Mouse (Mus musculus) heart, embryonic 16.5 days (tissue): ENCODE results near the gene Dock2. TPM values are rescaled to one million over a fixed set of nuclear protein-coding genes. Genes with fewer than 3 reads are reported as not detected.
A peak's percentile ranks its signal among the peaks of the same experiment; 100 is the strongest.
"Not testable (repeated sequence)": the region's sequence is repeated elsewhere in the genome, so short reads cannot be mapped to it uniquely, and the experiment has no call there.

ENCODE experiments used
- ATAC-seq: fragments of 200-750 bp; cut with Nextera tagmentation; replicated peaks from 2 replicates; pipeline ENCODE4 v1.8.0; 2017; ENCODE audit warnings: moderate number of reproducible peaks; ENCODE audit not compliant: insufficient read depth, low FRiP score; ENCODE audit errors: extremely low read depth
- H3K27ac ChIP-seq: fragments of 300-500 bp; sonication (generic); 2 replicates; pipeline ENCODE4 v1.5.1; 2014; ENCODE audit warnings: mild to moderate bottlenecking, low read length, control low read depth, moderate library complexity
- H3K27me3 ChIP-seq: fragments of 300-500 bp; sonication (generic); 2 replicates; pipeline ENCODE4 v1.6.1; 2014; ENCODE audit warnings: low read length, mixed read lengths; ENCODE audit not compliant: control insufficient read depth, insufficient read depth
- H3K36me3 ChIP-seq: fragments of 300-500 bp; sonication (generic); 2 replicates; pipeline ENCODE4 v1.6.1; 2014; ENCODE audit not compliant: control insufficient read depth, insufficient read depth
- H3K4me1 ChIP-seq: fragments of 300-500 bp; sonication (generic); 2 replicates; pipeline ENCODE4 v1.6.1; 2014; ENCODE audit warnings: low read length, mixed read lengths; ENCODE audit not compliant: control insufficient read depth, insufficient read depth
- H3K4me2 ChIP-seq: fragments of 300-500 bp; sonication (generic); 2 replicates; pipeline ENCODE4 v1.6.1; 2014; ENCODE audit warnings: low read depth, mild to moderate bottlenecking, control low read depth, low read length
- H3K4me3 ChIP-seq: fragments of 300-500 bp; sonication (generic); 2 replicates; pipeline ENCODE4 v1.5.1; 2014; ENCODE audit warnings: mild to moderate bottlenecking, control low read depth, low read length
- H3K9ac ChIP-seq: fragments of 300-500 bp; sonication (generic); 2 replicates; pipeline ENCODE4 v1.6.1; 2014; ENCODE audit warnings: low read length, control low read depth
- H3K9me3 ChIP-seq: fragments of 300-500 bp; sonication (generic); replicated peaks from 2 replicates; pipeline ENCODE4 v1.6.1; 2016; ENCODE audit warnings: low read length; ENCODE audit not compliant: control insufficient read depth
- WGBS: fragments of 180-500 bp; shearing (Covaris S2); extraction: QIAGEN DNeasy Blood & Tissue Kit; methylation state at CpG from one replicate; pipeline ENCODE4 v1.1.7; 2014; 5-methylcytosine and 5-hydroxymethylcytosine counted together
- polyA plus RNA-seq: library from polyadenylated mRNA; unstranded; fragments of >200 nt; fragmentation: Nextera tagmentation; extraction: Ambion mirVana; gene quantifications from 2 replicates; pipeline ENCODE4 v1.2.1, GENCODE M21; 2015

Gene Dock2
- 3.3 and 5.3 TPM in 2 replicates for polyA plus RNA-seq

- peak; percentile 52; the same call in 1 of the 2 replicates for ATAC-seq
- H3K9me3 ChIP-seq: no peaks in the 10 kb centered on the region
- no peaks in the 10 kb centered on the region for H3K36me3 ChIP-seq
- peak within 1 kb of the TSS; percentile 44 for H3K4me3 ChIP-seq
- 0 out of 2 replicates have a peak, but pooled peaks cover 2% of the 10 kb centered on the region for H3K4me1 ChIP-seq
- no peaks in the 10 kb centered on the region for H3K27me3 ChIP-seq
- H3K4me2 ChIP-seq: peak within 1 kb of the TSS; percentile 37
- H3K9ac ChIP-seq: peak within 1 kb of the TSS; percentile 25; the same call in 1 of the 2 replicates
- peak within 1 kb of the TSS; percentile 42 for H3K27ac ChIP-seq
- 83% methylated on average over 12 of the region's 12 CpGs for WGBS
Observed at GRCm38 (mm10) chr11:34783587-34784043, at the start of gene Dock2. Gene Dock2 (minus strand): TSS chr11:34783892.

DNA sequence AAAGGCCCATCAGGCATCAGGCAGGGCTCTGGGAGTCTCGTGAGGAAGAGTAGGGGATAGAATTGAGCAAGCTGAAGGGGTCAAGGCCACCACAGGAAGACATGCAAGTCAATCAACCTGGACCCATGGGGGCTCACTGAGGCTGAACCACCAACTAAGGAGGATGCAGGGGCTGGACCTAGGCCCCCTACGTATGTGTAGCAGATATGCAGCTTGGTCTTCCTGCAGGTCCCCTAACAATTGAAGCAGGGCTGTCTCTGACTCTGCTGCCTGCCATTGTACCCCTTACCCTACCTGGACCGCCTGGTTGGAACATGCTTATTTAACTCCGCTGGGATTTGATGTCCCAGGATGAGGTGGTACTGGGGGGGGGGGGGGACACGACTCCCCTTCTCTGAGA lies 49.0 kb upstream of the Dock2 start:
- peaks cover 11% of the 10 kb centered on the region for H3K36me3 ChIP-seq
- H3K4me2 ChIP-seq: peak overlapping the region; percentile 81
- ATAC-seq: no peak
- H3K4me1 ChIP-seq: peaks cover 11% of the 10 kb centered on the region
- no peak overlapping the region for H3K27ac ChIP-seq
- H3K9me3 ChIP-seq: no peaks in the 10 kb centered on the region
- H3K27me3 ChIP-seq: no peaks in the 10 kb centered on the region
- peak overlapping the region; percentile 83 for H3K9ac ChIP-seq
- H3K4me3 ChIP-seq: peak overlapping the region; percentile 93
- WGBS: 14% methylated on average over 5 of the region's 5 CpGs

- H3K27me3 ChIP-seq: no peaks in the 10 kb centered on the region
- H3K9me3 ChIP-seq: no peaks in the 10 kb centered on the region
- no peak overlapping the region for H3K4me2 ChIP-seq
- H3K4me1 ChIP-seq: peaks cover 7% of the 10 kb centered on the region
- 91% methylated on average over 3 of the region's 3 CpGs for WGBS
- peaks cover 25% of the 10 kb centered on the region for H3K36me3 ChIP-seq
- H3K9ac ChIP-seq: no peak overlapping the region
- H3K4me3 ChIP-seq: no peak overlapping the region
- no peak for ATAC-seq
- no peak overlapping the region for H3K27ac ChIP-seq
Observed at GRCm38 (mm10) chr11:34827803-34828202, 44.1 kb upstream of the Dock2 start.

DNA sequence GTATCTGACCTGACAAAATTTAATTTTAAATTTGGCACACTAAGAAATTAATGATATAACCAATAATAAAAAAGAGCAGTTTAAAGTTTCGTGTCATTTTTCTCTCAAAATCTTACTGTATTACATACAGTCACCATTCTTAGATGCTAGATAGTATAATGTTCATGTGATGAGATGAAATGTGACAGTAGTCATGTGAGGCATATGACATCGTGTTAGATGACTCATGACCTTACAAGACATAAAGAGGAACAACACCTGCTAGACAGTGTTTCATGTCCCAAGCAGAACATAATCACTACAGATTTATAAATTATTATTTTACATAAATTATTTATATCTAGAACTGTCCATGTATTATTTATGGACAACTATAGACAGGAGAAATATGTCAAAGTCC lies 43.2 kb upstream of the Dock2 start:
- Histone ChIP-seq H3K4me1 (no peaks in the 10 kb centered on the region), H3K4me2 (no peak overlapping the region), H3K9me3 (no peaks in the 10 kb centered on the region), H3K36me3 (peaks cover 31% of the 10 kb centered on the region), H3K27ac (no peak overlapping the region), H3K4me3 (no peak overlapping the region), H3K27me3 (no peaks in the 10 kb centered on the region), H3K9ac (no peak overlapping the region)
- 87% methylated on average over 2 of the region's 2 CpGs for WGBS
- ATAC-seq: no peak

DNA sequence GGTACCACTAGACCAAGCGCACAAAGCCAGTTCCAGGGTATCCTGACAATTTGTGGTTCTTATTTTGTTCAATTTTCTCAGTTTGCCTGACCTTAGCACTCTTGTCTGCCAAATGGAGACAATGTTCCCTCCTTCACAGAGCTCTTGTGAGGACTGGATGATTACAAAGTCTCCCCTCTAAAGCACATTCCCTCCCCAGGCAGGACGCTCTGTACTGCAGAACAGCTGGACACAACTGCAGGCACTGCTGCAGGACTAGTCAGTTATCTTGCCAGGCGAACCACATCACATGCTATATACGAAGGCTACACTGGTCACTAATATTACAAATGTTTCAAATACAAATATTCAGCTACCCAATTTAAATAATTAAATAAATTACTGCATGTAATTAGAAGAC lies 41.1 kb upstream of the Dock2 start:
- Histone ChIP-seq H3K27me3 (no peaks in the 10 kb centered on the region), H3K27ac (no peak overlapping the region), H3K36me3 (peaks cover 40% of the 10 kb centered on the region), H3K9ac (no peak overlapping the region), H3K4me2 (no peak overlapping the region), H3K4me3 (no peak overlapping the region), H3K9me3 (no peaks in the 10 kb centered on the region), H3K4me1 (no peaks in the 10 kb centered on the region)
- ATAC-seq: no peak
- WGBS: 90% methylated on average over 4 of the region's 4 CpGs

GRCm38 (mm10) chr11:34814767-34815166 lies 31.1 kb upstream of the Dock2 start:
- Histone ChIP-seq H3K27ac (no peak overlapping the region), H3K9ac (no peak overlapping the region), H3K4me3 (no peak overlapping the region), H3K4me2 (no peak overlapping the region), H3K27me3 (no peaks in the 10 kb centered on the region), H3K4me1 (no peaks in the 10 kb centered on the region), H3K36me3 (peaks cover 26% of the 10 kb centered on the region), H3K9me3 (no peaks in the 10 kb centered on the region)
- no peak for ATAC-seq
- WGBS: 16% methylated on average over 2 of the region's 2 CpGs

DNA sequence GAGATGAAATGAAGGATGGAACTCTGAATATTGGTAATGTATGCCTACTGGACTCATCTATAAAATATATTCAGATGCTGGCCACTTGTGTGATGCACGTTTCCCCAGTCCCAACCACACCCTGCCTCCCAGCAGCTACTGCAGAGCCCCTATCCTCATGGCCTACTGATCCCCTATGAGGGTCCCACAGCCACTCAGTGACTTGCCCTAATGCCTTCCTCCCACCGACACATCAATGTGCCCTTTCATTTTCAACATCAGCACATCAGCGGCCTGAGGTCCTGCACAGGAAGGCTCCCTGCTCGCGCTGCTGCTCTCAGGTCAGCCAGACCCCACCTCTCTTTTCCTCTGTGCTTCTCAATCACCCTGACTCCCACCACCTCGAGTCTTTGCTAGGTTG lies 30.6 kb upstream of the Dock2 start:
- no peak overlapping the region for H3K4me2 ChIP-seq
- H3K9ac ChIP-seq: no peak overlapping the region
- no peak for ATAC-seq
- no peak overlapping the region for H3K27ac ChIP-seq
- no peaks in the 10 kb centered on the region for H3K4me1 ChIP-seq
- 88% methylated on average over 6 of the region's 6 CpGs for WGBS
- H3K27me3 ChIP-seq: no peaks in the 10 kb centered on the region
- no peaks in the 10 kb centered on the region for H3K9me3 ChIP-seq
- H3K4me3 ChIP-seq: no peak overlapping the region
- H3K36me3 ChIP-seq: peaks cover 26% of the 10 kb centered on the region

GRCm38 (mm10) chr11:34805026-34805425 lies 21.3 kb upstream of the Dock2 start:
- H3K4me3 ChIP-seq: not testable (repeated sequence)
- 64% methylated on average over 4 of the region's 4 CpGs for WGBS

DNA sequence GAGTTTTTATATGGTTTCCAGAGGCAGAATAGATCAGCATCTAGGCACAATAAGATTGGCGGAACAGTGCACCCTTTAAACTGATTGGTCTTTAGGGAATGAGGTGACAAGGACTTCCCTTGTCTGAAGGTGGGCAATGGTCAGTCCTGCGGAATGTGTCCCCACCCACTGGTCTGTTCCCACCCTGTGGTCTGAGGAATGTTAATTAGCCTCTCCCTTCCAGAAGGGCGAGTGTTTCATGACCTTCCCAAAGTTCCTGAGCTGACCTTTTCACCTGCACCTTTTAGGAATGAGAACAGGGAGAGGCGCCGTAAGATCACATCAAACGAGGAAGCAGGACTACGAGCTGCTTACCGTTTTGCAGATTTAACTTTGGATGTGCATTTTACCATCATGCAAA lies 14.4 kb upstream of the Dock2 start:
- H3K27ac ChIP-seq, H3K9ac ChIP-seq, H3K36me3 ChIP-seq, H3K27me3 ChIP-seq, H3K4me3 ChIP-seq, H3K9me3 ChIP-seq, ATAC-seq, H3K4me2 ChIP-seq, H3K4me1 ChIP-seq: not testable (repeated sequence)
- WGBS: 52% methylated on average over 8 of the region's 8 CpGs

More at GRCm38 (mm10) chr11:34805026-34805425, 21.3 kb upstream of the Dock2 start:
- not testable (repeated sequence) for H3K9ac ChIP-seq, H3K27ac ChIP-seq, H3K36me3 ChIP-seq, H3K9me3 ChIP-seq, H3K4me2 ChIP-seq, H3K4me1 ChIP-seq, ATAC-seq, H3K27me3 ChIP-seq
